Mouse (Mus musculus): ENCODE data around the gene Exoc4.

DNA sequence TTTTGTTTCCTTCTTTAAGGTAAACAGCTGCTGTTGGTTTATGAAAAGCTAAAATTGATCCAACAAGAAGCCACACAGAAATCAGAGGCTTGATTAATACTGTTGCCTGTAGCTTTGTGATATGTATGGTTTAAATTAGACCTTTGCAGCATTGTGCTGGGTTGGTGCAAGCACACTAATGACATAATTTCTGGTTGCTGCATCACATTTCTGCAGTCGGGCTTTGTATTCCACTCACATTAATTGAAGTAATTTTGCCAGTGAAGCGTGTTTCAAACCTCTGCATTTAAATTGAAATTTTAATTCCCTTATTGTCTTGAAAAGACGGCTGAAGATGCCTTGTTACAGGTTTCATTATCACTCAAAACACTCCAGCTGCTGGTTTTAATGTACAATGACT lies 34.6 kb downstream of the Exoc4 start:
- TF ChIP-seq POLR2AphosphoS2 (IDR thresholded peaks at IDR 0.05; ENCODE audit: insufficient read length, low read depth) (no peak), MYOD1 (IDR thresholded peaks at IDR 0.05; ENCODE audit: control insufficient read depth in 1 of 3, insufficient read length in 2 of 3, low read depth in 2 of 3) (no peak), MAX (IDR thresholded peaks at IDR 0.05; ENCODE audit: low read depth) (no peak), POLR2A (IDR thresholded peaks at IDR 0.05; ENCODE audit: insufficient read length, low read depth) (no peak), E2F4 (IDR thresholded peaks at IDR 0.05; ENCODE audit: insufficient read depth) (no peak), TCF12 (IDR thresholded peaks at IDR 0.05; ENCODE audit: insufficient read depth, poor library complexity, severe bottlenecking) (no peak)
